Mouse (Mus musculus): ENCODE measurements around the gene Slc6a6. TPM values are rescaled to one million over a fixed set of nuclear protein-coding genes. Genes with fewer than 3 reads are reported as not detected.

Gene Slc6a6
- polyA plus RNA-seq (2012; rRNA removed) = 74.2 and 172 TPM in 2 replicates

- DNase-seq (ENCODE audit: low read depth, low spot score) = no peak
- under 1% methylated on average over 62 of the region's 69 CpGs for whole genome bisulfite sequencing
These were observed at the start of gene Slc6a6 for GRCm38 (mm10) chr6:91683602-91684473. Slc6a6 (plus strand) TSS chr6:91684053.

GRCm38 (mm10) chr6:91634417-91634816 lies 49.4 kb upstream of the Slc6a6 start:
- 64% methylated on average over 2 of the region's 2 CpGs for WGBS
- no peak for DNase-seq (ENCODE audit: low read depth, low spot score)

- WGBS = 63% methylated on average over 2 of the region's 2 CpGs
- no peak for DNase-seq (ENCODE audit: low read depth, low spot score)
These were observed 49.0 kb upstream of the Slc6a6 start for GRCm38 (mm10) chr6:91634876-91635275.

- no peak for DNase-seq (ENCODE audit: low read depth, low spot score)
- WGBS = 63% methylated on average over 9 of the region's 9 CpGs
These were observed 45.5 kb upstream of the Slc6a6 start for GRCm38 (mm10) chr6:91638204-91638995.

GRCm38 (mm10) chr6:91643011-91643410 lies 40.8 kb upstream of the Slc6a6 start:
- 80% methylated on average over 5 of the region's 5 CpGs for WGBS
- no peak for DNase-seq (ENCODE audit: low read depth, low spot score)

GRCm38 (mm10) chr6:91643416-91643921 lies 40.4 kb upstream of the Slc6a6 start:
- DNase-seq (ENCODE audit: low read depth, low spot score) = no peak
- 95% methylated on average over 2 of the region's 2 CpGs for WGBS

GRCm38 (mm10) chr6:91646019-91646418 lies 37.8 kb upstream of the Slc6a6 start:
- no peak for DNase-seq (ENCODE audit: low read depth, low spot score)
- 84% methylated on average over 10 of the region's 10 CpGs for WGBS

- no peak for DNase-seq (ENCODE audit: low read depth, low spot score)
- 83% methylated on average over 4 of the region's 4 CpGs for WGBS
These were observed 37.0 kb upstream of the Slc6a6 start for GRCm38 (mm10) chr6:91646822-91647221.

GRCm38 (mm10) chr6:91647385-91647791 lies 36.5 kb upstream of the Slc6a6 start:
- WGBS = 76% methylated on average over 9 of the region's 9 CpGs
- no peak for DNase-seq (ENCODE audit: low read depth, low spot score)

- 78% methylated on average over 9 of the region's 9 CpGs for WGBS
- DNase-seq (ENCODE audit: low read depth, low spot score) = no peak
These were observed 33.6 kb upstream of the Slc6a6 start for GRCm38 (mm10) chr6:91650255-91650654.

- 92% methylated on average over 3 of the region's 3 CpGs for WGBS
- no peak for DNase-seq (ENCODE audit: low read depth, low spot score)
These were observed 31.6 kb upstream of the Slc6a6 start for GRCm38 (mm10) chr6:91652296-91652695.

GRCm38 (mm10) chr6:91655244-91655643 lies 28.6 kb upstream of the Slc6a6 start:
- DNase-seq (ENCODE audit: low read depth, low spot score) = no peak
- 71% methylated on average over 3 of the region's 3 CpGs for WGBS

- no peak for DNase-seq (ENCODE audit: low read depth, low spot score)
These were observed 27.9 kb upstream of the Slc6a6 start for GRCm38 (mm10) chr6:91655874-91656433.

GRCm38 (mm10) chr6:91658288-91658687 lies 25.6 kb upstream of the Slc6a6 start:
- WGBS = 50% methylated on average over 1 of the region's 1 CpGs
- DNase-seq (ENCODE audit: low read depth, low spot score) = no peak

More at GRCm38 (mm10) chr6:91655874-91656433, 27.9 kb upstream of the Slc6a6 start:
- 88% methylated on average over 6 of the region's 6 CpGs for WGBS

GRCm38 (mm10) chr6:91659841-91660509 lies 23.9 kb upstream of the Slc6a6 start:
- peak; percentile 40 for DNase-seq (ENCODE audit: low read depth, low spot score)
- WGBS = 25% methylated on average over 2 of the region's 2 CpGs

- WGBS = 79% methylated on average over 6 of the region's 6 CpGs
- DNase-seq (ENCODE audit: low read depth, low spot score) = no peak
These were observed 21.6 kb upstream of the Slc6a6 start for GRCm38 (mm10) chr6:91662301-91662700.

- WGBS = 85% methylated on average over 6 of the region's 6 CpGs
These were observed 20.2 kb upstream of the Slc6a6 start for GRCm38 (mm10) chr6:91663616-91664015.

GRCm38 (mm10) chr6:91665267-91665666 lies 18.6 kb upstream of the Slc6a6 start:
- 73% methylated on average over 6 of the region's 6 CpGs for WGBS
- no peak for DNase-seq (ENCODE audit: low read depth, low spot score)

More at GRCm38 (mm10) chr6:91663616-91664015, 20.2 kb upstream of the Slc6a6 start:
- no peak for DNase-seq (ENCODE audit: low read depth, low spot score)

- DNase-seq (ENCODE audit: low read depth, low spot score) = no peak
- WGBS = 78% methylated on average over 3 of the region's 3 CpGs
These were observed 17.7 kb upstream of the Slc6a6 start for GRCm38 (mm10) chr6:91665990-91666700.
